Mouse (Mus musculus): ENCODE results near the gene Scn4a.

DNA sequence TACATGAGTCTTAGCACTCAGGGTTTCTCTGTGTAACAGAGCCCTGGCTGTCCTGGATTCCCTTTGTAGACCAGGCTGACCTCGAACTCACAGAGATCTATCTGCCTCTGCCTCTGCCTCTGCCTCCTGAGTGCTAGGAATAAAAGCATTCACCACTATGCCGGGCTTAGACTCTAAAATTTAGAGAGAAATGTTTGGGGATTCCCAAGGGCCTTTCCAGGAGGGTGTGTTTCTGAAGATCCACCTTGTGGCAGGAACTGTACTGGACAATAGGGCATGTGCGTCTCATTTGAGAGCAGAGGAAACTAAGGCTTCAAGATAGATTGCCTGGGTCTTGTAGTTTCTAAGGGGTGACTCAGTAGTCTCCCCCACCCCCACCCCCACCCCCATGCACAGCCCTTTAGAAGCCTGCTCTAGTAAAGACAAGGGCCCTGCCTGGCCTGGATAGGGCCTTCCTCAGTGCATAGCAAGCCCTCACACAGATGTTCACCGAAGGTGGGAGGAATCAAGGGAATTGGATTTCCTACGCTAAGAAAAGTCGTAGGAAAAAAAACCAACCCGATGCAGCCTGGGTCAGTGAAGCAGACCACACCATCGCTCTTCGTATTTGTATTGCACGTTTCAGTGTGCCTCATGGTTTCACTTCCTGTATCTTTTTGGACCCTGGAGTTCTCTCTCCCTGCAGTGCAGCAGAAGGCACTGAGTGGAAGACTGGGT lies 47.6 kb downstream of the Scn4a start:
- no peak for TF ChIP-seq CTCF (IDR thresholded peaks at IDR 0.05; ENCODE audit: borderline replicate concordance, control insufficient read depth, extremely low read depth, insufficient read depth, low read length, poor library complexity)
- TF ChIP-seq POLR2A (IDR thresholded peaks at IDR 0.05; ENCODE audit: control insufficient read depth, extremely low read depth, insufficient read depth, low read length, poor library complexity), result no peak
